Mouse (Mus musculus): ENCODE measurements around the gene Otop2.

The Otop2 gene

DNA sequence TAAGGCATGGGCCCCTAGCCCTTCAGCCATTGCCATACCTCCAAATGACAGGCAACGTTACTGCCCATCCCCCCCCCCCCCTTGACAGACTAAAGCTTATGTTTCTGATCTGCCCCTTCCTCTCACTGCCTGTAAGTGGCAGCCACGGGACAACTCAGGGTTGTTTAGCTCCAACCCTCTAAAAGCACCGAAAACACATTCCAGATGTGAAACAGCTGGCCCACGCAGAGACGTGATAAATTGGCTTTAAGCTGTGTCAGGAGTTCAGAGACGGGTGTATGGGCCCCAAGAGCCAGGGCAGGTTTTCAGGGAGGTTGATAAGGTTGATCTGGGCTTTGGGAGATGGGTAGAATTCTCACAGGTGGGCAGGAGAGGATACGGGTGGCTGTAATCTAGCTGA lies 38.6 kb downstream of the Otop2 start:
- peak; percentile 59 for DNase-seq (ENCODE audit: low read depth, low spot score)

DNA sequence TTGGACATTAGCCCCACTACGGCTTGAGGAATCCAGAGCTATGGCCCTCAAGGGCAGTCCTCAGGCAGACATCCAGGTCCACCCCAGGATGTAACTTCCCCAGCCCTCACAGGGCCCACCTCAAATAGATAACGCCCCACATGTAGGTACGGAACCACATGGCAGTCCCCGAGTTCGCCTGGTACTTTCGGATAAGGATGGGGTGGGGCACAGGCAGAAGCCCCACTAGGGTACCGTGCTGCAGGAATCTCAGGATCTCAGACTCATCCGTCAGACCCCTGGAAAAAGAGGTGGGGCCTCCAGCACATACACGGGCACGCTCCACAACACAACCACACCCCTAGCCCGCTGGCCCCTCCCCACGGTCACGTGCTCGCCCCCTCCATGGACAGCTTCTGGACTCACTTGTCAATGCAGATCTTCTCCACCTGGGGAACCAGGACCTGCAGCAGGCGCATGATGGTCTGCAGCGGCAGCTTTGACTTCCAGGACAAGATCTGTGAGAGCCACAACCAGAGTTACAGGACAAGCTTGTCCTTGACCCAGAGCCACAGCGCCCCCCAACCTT lies 41.8 kb downstream of the Otop2 start:
- DNase-seq (ENCODE audit: low read depth, low spot score) = no peak

DNA sequence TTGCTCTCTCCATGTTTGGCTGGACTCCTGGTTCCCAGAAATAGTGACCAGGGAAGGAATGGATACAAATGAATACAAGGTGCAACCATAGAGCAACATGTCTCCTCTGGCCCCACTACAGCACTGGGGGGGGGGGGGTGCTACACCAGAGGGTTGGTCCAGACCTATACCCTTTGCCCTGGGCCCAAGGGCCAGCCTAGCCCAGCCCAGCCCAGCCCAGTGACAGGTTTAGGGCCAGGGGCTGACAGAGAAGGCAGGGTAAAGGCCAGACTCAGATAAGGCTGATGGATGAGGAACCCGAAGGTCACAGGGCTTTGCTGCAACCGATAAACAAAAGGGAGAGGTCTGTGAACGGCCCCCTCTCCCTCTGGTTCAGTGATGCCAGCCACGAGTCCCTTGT lies 43.0 kb downstream of the Otop2 start:
- no peak for DNase-seq (ENCODE audit: low read depth, low spot score)

DNA sequence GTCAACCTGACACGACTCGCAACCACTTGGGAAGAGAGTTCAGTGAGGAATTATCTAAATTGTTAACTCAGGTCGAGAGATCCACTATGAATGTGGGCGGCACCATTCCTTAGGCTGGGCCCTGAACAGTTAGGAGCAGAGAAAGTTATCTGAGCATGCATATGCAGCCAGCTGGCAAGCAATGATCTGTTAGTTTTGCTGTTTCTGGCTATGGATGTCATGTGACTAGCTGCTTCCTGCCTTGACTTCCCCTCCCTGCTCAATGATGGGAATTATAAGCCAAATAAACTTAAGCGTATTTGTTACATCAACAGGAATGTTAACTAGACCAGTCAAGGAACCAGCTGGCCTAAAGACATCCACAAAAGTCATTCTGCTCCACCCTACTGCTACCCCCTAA lies 46.4 kb downstream of the Otop2 start:
- no peak for DNase-seq (ENCODE audit: low read depth, low spot score)

DNA sequence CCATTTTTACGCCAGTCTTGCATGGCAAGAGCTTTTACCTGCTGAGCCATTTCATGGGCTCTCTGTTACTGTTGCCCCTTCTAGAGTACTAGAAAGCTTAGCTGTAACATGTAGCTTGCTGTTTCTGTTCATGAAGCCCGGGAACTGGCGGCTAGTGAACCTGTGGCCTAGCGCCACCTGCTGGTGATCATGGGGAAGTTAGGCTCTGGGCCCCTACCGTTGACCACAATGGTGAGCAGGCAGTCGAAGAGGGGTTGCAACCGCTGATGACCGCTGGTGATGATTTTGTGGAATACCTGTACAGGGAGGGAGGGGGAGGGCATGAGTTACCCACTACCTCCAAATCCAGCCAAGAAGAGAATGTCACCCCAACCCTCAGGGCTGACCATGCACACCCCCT lies 47.2 kb downstream of the Otop2 start:
- peak; percentile 73 for DNase-seq (ENCODE audit: low read depth, low spot score)

DNA sequence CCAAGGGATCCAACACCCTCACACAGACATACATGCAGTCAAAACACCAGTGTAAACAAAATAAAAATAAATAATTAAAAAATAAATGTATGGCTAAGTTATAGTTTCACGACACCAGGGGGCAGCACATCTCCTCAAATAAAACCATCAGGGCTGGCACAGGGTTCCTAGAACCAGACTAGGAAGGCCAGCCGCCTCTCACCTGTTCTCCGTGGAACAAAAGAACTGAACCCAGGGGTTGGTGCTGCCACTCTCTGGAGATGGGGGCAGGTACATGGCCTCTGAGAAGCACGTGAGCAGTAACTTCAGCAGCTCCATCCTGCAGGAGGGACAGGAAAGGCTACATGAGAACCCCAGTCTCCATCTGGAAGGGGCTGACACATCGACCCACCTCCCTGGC lies 51.5 kb downstream of the Otop2 start:
- DNase-seq (ENCODE audit: low read depth, low spot score) = peak; percentile 54

DNA sequence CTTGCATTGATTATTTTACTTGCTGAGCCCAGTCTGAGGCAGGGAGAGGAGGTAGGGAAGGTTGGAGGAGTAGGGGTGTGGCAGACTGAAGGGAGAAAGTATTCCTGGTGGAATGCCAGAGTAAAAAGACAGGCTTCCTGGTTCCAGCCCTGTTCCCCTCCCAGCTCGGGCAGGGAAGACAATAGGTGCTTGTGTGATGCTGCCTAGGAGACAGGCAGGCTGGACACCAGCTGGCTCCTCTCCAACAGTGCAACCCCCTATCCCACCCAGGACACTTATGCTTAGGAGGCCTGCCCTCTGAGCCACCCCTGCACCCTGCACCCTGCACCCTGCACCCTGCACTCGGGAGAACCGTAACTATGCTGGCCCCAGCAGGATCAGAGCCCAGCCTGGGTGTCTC lies 52.3 kb downstream of the Otop2 start:
- DNase-seq (ENCODE audit: low read depth, low spot score) = no peak

DNA sequence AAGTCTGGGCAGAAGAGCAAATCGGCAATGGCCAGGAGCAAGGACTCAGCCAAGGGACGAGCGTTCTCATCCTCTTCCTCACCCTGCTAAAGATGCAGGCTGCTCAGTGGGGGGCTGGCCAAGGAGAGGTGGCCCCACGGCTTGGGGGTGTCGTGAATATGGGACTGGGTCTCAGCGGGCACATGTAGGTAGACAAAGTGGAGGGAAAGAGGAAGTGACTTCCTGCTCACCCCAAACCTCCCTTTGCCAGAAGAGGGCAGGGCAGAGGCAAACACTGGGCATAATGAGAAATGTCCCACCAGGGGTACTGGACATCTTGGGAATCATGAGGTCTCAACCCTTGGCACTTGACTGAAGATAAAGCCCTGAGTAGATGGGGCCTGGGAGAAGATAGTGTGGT lies 52.8 kb downstream of the Otop2 start:
- no peak for DNase-seq (ENCODE audit: low read depth, low spot score)

DNA sequence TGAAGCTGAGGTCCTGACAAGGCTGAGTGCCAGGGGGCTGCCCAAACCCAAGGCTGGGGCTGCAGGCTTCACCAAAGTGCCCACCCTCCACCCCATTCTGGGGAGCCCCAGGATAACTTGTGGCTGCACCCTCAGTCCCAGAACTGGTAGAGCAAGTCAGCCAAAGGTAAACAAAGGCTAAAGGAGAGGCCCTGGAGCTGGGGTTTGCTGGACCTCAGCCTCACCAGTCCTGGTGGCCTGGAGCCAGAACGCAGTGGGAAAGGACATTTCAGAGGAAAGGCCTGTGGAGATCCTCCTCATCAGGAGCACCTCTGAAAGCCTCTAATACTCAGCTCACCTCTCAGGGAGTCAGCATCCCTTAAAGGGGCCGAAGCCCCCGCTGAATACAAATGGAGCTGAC lies 57.2 kb downstream of the Otop2 start:
- DNase-seq (ENCODE audit: low read depth, low spot score) = no peak

DNA sequence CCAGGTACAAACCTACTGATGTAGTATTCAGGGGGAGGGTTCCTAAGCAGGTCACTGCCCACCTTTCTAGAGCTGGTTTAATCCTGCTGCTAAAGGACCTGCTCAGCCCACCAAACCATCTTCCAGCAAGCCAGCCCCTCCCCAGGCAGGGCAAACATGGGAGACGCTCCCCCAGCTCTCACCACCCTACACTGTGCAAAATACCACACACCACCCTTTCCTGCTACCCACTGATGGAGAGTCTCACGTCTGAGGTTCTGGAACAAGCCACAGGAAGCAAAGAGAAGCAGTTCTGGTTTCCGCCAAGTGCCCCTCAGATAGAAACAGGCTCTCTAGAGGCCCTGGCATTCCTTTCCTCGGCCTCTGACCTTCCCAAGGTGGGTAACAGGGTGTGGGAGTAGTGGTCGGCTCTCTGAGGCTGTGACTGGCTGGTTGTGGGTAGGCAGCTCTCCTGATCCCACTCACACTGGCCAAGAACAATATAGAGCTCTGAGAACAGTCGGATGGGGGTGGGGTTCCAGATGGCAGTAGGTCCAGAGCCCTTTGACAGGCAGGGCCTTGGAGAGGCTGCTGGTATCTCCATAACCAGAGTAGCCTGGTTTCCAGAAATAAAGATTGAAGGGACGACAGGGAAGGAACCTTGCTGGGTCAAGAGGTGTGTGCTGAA lies 59.2 kb downstream of the Otop2 start:
- no peak for DNase-seq (ENCODE audit: low read depth, low spot score)

DNA sequence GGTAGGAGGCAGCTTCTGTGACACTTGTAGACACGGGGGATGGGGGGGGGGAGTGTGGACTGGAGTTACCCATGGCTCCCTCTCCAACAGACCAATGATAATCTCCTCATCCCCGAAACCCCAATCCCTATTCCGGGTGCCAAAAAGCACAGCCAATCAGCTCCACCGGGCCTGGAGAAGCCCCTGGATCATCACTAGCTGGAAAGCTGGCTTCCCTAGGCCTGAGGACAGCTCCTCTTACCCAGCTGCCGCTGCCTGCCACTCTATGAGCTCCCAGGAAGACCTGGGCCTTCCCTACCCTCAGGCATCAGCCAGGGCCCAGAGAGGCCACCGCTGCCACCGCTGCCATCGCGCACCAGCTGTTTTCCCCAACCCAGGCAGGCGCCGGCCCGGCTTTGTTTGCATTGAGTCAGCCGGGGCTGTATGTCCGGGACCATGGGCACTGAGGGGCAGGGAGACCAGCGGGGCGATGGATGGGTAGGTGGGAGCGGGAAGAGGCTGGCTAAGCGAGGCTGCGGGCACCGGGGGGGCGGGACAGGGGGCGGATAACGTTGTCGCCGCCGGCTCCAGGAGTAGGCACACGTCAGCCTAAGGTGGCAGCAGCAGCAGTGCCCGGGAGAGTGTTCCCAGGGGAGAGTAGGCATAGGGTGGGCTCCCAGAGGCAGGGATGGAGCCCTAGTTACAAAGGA lies 59.9 kb downstream of the Otop2 start:
- DNase-seq (ENCODE audit: low read depth, low spot score) = no peak

DNA sequence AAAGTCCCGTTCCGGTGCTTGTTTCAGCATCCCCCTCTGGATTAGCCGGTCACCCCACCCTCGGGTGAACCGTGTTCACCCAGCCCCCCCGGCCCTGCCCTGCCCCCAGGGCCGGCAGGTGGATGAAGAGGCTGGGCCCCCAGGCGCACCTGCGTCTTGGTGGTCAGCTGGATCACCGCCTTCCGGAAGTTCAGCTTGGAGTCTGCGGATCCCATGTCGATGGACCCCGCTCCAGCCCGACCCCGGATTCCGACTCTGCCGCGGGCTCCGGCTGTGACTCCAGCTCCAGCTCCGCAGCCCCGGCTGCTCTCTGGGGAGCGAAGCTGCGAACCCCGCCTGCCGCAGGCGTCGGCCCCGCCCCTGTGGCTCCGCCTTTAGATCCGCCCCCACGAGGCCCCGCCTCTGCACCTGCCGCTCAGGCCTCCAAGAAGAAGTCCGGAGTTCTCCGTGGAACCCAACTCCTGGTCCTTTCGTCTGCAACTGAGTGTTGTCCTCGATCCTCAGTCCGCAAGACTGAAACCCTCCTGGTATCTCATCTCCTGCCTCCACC lies 60.5 kb downstream of the Otop2 start, which contains the start of gene Hid1:
TSS of gene Hid1 (minus strand) at position 362 of the 550 bp plus-strand sequence.
- peak; percentile 38 for DNase-seq (ENCODE audit: low read depth, low spot score)

DNA sequence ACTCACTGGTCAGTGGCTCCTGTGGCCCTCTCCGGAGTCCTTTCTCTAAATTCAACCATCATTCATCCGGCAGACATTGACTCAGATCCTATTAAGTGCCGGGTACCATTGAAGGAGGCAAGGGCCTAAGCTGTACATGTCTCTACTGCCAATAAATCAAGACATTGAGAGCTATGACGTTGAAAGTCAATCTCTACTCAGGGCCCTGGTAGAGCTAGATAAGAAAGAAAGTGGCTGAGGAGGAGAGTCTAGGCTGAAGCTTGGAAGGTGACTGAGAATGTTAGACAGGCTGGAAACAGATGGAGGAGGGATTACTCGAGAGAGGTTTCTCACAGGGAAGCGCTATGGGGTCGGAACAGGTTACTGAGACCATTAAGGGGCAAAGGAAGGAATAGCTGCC lies 63.4 kb downstream of the Otop2 start:
- DNase-seq (ENCODE audit: low read depth, low spot score) = no peak

DNA sequence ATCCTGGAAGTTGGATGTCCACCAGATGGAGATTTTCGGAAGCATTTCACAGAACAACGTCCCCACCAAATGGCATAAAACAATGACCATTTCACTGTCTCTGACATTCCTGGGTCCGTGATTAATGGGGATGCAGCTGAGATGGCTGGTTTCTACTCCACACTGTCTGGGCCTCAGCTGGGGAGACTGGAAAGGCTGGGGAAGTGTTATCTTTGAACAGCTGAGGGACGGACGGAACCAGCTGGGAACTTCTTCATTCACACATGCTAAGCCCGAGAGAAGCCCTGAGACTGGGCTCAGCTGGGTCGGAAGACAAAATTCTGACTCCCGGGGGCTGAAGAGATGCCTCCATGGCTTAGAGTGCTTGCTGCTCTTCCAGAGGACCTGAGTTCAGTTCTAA lies 64.4 kb downstream of the Otop2 start:
- DNase-seq (ENCODE audit: low read depth, low spot score) = no peak

DNA sequence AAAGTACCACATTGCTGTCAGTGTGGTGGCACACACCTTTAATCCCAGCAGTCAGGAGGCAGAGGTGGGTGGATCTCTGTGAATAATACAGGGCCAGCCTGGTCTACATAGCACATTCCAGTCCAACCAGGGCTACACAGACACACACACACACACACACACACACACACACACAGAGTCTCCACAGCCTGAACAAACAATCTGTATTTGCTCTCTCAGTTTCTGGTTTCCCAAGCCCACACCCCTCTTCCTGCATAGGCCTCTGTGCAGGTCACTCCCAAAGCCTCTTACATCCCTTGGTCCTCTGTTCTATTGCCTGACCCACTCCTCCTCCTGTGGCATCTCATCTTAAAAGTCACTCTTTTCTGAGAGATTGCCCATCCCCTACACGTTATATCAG lies 65.1 kb downstream of the Otop2 start:
- DNase-seq (ENCODE audit: low read depth, low spot score) = no peak

DNA sequence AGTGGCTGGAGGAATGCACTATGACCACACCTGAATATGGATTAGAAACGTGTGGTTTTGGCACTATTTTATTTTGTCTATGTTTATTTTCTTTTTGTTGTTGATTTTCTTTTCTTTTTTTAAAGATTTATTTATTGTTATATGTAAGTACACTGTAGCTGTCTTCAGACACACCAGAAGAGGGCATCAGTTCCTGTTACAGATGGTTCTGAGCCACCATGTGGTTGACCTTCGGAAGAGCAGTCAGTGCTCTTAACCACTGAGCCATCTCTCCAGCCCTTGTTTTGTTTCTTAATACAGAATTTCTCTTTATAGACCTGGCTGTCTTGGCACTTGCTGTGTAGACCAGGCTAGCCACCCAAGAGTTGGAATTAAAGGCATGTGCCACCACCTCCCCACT lies 65.8 kb downstream of the Otop2 start:
- DNase-seq (ENCODE audit: low read depth, low spot score) = no peak

DNA sequence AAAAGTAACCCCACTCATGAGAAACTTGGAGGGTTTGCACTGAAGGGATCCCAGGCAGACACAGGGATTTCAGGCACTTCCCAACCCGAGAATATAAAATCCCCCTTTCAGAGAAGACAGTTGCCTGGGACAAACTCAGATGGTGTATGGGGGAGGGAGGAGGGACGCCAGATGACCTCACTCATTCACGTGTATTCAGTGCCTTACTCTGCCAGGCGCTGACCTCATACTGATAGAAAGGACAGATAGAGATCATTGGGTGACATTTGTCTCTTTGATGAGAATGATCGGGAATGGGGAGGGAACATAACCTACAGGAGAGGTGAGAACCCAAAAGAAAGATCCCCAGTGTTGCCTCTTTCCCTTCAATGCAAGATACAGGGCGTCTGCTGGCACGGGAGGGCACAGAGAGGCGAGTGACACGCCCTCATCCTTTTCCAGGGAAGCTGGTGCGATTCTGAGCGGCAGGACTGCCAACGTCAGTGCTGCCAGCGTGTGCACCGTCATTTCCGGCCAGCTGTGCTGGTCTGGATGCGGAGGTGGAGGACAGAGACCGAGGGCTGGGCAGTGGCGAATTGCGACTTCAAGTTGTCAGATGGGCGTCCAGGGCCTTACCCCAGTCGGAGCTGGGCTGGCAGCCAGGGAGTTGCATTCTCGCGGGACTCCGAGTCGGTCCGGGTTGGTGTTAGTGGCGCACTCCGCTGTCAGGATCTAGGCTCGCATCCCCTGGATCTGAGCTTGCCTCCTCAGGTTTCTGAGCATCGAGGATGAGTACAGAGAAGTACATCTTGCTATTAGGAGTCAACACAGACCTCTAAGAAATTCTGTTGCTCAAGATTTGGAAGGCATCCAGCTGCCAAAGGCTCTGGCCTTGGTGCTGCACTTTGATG lies 67.1 kb downstream of the Otop2 start:
- no peak for DNase-seq (ENCODE audit: low read depth, low spot score)

DNA sequence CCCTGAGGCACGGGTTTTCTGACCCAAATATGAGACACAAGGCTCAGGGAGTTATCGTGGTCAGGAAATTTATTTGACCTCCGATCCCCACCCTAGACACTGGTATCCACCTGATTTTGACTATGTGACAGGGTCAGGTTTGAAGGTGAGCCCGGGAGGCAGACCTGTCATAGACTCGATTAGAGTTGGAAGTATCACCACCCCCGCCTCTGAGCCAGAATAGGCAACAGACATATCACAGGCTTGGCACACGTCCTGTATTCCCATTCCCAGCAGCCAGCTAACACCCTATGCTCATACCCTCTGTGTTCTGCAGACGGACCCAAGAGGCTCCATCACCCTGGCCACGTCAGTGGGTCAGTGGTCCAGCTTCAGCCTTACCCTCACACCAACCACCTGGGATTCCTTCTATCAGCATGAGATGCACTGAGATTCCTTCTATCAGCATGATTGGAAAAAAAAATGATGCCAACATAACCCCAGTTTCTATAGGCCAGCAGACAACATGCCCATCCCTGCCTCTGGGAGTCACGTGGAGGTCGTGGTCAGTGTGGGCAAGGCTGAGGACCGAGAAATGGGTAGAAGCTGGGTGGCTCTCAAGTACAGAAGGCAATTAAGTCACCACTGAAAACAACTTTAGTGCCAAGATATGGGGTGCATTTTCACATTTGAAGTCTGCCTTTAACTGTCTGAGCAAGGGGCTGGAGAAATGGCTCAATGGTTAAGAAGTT lies 67.9 kb downstream of the Otop2 start:
- no peak for DNase-seq (ENCODE audit: low read depth, low spot score)

DNA sequence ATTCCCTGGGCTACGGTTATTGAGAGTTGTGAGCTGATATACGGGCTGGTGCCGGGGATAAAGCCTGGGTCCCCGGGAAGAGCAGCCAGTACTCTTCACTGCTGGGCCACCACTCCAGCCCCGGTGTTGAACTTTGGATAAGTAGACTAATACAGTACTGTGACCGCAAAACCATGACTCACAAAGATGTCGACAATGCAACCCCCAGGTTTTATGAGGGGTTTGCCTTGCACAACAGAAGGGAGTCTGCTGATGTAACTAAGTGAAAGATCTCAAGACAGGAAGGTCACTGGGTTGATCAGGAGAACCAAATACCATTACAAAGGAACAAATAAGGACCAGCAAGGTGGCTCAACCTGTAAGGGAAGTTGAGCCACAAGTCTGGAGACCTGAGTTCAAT lies 69.8 kb downstream of the Otop2 start:
- DNase-seq (ENCODE audit: low read depth, low spot score) = no peak

DNA sequence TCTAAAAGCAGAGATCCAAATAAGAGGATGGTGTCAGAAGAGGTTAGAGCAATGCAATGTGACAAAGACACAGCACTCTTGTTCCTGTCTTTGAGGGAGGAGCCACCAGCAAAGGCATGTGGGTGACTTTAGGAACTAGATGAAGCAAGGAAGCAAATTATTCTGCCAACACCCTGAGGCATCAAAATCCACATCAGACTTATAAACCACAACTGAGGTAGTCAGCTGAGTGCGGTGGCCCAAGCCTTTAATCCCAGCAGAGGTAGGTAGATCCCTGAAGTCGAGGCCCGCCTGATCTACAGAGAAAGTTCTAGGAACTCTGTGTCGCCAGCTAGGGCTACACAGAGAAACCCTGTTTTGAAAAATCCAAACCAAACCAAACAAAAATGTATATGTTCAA lies 70.3 kb downstream of the Otop2 start:
- DNase-seq (ENCODE audit: low read depth, low spot score) = no peak

DNA sequence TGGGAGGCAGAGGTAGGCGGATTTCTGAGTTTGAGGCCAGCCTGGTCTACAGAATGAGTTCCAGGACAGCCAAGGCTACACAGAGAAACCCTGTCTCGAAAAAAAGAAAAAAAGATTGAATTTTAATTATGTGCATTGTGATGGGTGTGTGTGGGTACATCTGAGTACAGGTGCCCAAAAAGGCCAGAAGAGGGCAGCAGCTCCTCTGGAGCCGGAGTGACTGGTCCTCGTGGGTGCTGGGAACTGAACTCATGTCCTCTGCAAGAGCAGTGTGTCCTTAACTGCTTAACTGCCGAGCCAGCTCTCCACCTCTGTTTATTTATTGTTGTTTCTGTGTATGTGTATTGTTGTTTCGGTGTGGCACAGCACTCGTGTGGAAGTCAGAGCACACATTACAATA lies 70.9 kb downstream of the Otop2 start:
- DNase-seq (ENCODE audit: low read depth, low spot score) = no peak

All from embryo, embryonic 11.5 days (tissue).